Mouse (Mus musculus) lung, postnatal 25 days (tissue): Measurements from ENCODE around the gene Pbrm1.
A peak's percentile ranks its signal among the peaks of the same experiment; 100 is the strongest.

Source experiments
- DNase-seq: peaks from one replicate; pipeline ENCODE4 v3.0.0; 2022; ENCODE audit warnings: low spot score

The Pbrm1 gene

DNA sequence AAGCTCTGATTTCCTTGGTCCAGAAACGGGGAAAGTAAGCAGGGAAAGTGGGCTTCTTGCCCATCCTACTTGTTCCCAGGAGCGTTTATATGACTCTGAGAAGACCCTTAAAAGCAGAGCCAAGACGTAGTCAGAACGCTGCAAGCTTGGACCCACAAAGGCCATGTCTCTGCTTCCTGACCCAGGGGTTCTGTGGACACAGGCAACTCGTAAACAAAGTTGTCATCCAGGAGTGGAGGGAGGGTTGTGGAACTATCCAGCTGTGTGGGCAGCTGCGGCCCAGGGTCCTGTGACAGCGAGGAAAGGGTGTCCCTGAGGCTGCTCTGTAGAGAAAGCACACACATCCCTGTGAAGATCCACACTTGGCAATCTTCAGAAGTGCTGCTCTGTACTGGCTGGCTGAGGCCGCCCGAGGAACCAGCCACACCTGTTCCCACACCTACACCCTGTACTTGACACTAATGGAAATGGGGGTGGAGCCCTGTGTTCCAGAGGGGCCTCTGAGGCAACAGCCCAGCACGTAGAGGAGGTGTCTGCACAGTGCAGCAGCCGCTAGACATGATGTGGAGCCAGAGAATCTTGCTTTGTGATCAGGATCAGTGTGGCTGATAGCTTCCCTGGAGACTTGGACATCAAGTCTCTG is 114.2 kb downstream of the Pbrm1 start:
- DNase-seq = peak; percentile 79

DNA sequence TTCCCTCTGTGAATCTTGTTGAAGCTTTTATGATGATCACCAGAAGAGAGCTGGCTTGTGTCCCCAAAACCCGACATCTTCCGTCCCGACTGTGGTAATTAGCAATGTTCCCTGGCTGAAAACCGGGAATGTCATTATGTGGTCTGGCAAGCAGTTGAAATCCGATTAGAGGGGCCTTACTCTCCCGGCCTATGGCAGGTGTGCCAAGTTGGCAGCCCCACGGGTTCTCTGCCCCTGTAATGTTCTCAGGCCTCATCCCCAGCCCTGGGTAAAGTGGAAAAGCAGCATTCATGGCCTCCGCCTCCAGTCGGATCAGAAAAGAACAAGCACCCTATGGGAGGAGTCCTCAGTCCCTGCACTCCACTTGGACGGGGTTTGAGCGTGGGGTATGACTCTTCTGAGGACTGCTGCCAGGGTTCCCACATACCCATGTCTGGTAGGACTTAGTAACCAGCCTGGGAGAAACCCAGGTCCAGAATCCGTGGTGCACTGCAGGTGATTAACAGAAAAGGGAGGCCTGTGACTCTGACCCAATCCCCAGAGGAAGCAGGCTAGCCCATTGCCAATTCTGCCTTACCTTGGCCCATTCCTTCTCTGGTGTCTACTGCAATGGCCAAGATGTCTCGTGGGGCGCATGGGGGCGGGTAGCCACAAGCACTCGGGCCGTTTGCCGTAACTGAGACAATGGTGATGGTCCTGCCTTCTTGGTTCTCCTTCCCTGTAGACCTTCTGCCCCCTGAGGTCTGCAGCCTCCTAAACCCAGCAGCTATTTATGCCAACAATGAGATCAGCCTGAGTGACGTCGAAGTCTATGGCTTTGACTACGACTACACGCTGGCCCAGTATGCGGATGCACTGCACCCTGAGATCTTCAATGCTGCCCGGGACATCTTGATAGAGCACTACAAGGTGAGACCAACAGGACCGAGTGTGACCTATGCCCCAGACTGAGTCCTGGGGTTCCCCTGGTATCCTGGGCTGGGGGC is 115.4 kb downstream of the Pbrm1 start:
- DNase-seq = no peak

GRCm38 (mm10) chr14:31135495-31136410 is 116.8 kb downstream of the Pbrm1 start:
- no peak for DNase-seq

DNA sequence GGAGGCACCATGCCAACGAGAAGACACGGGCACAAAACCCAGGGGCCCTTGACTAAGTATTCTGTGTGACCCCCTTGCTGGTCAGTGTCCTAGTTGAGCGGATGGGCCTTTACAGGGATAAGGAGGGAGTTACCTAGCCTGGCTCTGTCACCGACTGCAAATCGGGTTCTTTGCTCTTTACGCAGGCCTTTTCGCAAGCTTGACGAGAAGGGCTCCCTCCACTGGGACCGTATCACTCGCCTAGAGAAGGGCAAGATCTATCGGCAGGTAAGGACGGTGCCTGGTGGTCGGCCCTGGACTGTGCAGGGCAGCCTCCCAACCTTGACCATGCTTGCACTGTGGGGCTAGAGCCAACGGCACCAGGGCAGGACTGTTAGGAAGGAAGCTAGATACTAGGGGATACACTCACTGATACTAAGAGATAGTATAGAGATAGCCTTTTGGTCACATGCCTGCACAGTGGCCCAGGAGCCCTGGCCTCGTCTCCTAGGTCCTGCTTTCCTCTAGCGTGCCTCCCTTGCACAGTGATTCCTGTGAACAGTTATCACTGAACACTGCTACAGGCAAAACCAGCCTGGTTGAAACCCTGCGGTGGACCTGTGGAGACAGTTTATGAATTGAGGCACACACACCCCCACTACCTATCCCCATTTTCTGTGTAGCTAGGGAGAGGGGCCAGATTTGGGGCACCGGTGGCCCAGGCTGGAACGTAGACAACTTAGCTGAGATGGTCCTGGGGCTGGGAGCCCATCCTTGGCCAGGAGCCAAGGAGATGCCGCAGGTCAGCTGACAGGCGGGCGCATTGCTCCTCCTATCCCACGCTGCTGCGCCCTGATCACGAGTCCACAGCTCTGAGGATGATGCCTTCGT is 117.7 kb downstream of the Pbrm1 start:
- no peak for DNase-seq

GRCm38 (mm10) chr14:31137281-31137595 is 118.3 kb downstream of the Pbrm1 start:
- no peak for DNase-seq

- peak; percentile 23 for DNase-seq
Measured at GRCm38 (mm10) chr14:31137791-31138190, 118.9 kb downstream of the Pbrm1 start.

GRCm38 (mm10) chr14:31138219-31138896 is 119.4 kb downstream of the Pbrm1 start:
- no peak for DNase-seq

- DNase-seq = peak; percentile 16
Measured at GRCm38 (mm10) chr14:31138897-31139429, 120.0 kb downstream of the Pbrm1 start.

- DNase-seq = no peak
Measured at GRCm38 (mm10) chr14:31139666-31140065, 120.7 kb downstream of the Pbrm1 start.

GRCm38 (mm10) chr14:31140141-31140540 is 121.2 kb downstream of the Pbrm1 start:
- no peak for DNase-seq

- DNase-seq = no peak
Measured at GRCm38 (mm10) chr14:31141011-31141410, 122.1 kb downstream of the Pbrm1 start.

GRCm38 (mm10) chr14:31145694-31146093 is 126.8 kb downstream of the Pbrm1 start:
- DNase-seq = no peak

GRCm38 (mm10) chr14:31160196-31161150 is 141.5 kb downstream of the Pbrm1 start:
- DNase-seq = no peak

- no peak for DNase-seq
Measured at GRCm38 (mm10) chr14:31161191-31161590, 142.3 kb downstream of the Pbrm1 start.

- DNase-seq = no peak
Measured at GRCm38 (mm10) chr14:31161638-31162037, 142.7 kb downstream of the Pbrm1 start.

GRCm38 (mm10) chr14:31164067-31164466 is 145.1 kb downstream of the Pbrm1 start:
- DNase-seq = no peak

DNA sequence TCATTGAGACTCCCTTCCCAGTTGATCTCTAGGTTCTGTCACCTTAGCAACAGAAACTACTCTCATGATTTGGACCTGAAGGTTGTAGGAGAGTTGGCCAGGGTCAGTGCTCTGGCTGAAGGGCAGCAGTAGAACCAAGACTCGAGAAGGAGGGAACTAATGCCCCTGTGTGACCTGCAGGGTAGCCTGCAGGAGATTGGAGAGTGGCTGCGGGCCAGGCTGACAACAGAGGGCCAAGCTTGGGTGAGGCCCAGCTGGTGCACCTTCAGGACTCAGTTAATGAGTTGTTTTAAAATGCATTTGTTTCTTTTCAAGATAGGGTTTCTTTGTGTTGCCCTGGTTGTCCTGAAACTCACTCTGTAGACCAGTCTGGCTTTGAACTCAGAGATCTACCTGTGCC is 146.1 kb downstream of the Pbrm1 start:
- no peak for DNase-seq

GRCm38 (mm10) chr14:31165458-31165857 is 146.5 kb downstream of the Pbrm1 start:
- DNase-seq = no peak

- DNase-seq = peak; percentile 49
Measured at GRCm38 (mm10) chr14:31165991-31166630, 147.2 kb downstream of the Pbrm1 start.
